Mouse (Mus musculus) embryonic facial prominence, embryonic 10.5 days (tissue): ENCODE measurements around the gene Acp2. TPM values are rescaled to one million over a fixed set of nuclear protein-coding genes. Genes with fewer than 3 reads are reported as not detected.

Experiments used
- DNase-seq: peaks from one replicate; pipeline ENCODE4 v3.0.0-alpha.2; 2017; ENCODE audit warnings: low spot score
- H3K27ac ChIP-seq: fragments of 300-500 bp; sonication (generic); replicated peaks from 2 replicates; pipeline ENCODE4 v1.5.1; 2016; ENCODE audit warnings: mild to moderate bottlenecking
- H3K27me3 ChIP-seq: fragments of 300-500 bp; sonication (generic); replicated peaks from 2 replicates; pipeline ENCODE4 v1.6.1; 2016; ENCODE audit warnings: low read depth, mild to moderate bottlenecking; ENCODE audit not compliant: poor library complexity, severe bottlenecking
- H3K36me3 ChIP-seq: fragments of 300-500 bp; sonication (generic); replicated peaks from 2 replicates; pipeline ENCODE4 v1.6.1; 2016; ENCODE audit warnings: mild to moderate bottlenecking, moderate library complexity
- H3K4me1 ChIP-seq: fragments of 300-500 bp; sonication (generic); 2 replicates; pipeline ENCODE4 v1.6.1; 2016
- H3K4me3 ChIP-seq: fragments of 300-500 bp; sonication (generic); 2 replicates; pipeline ENCODE4 v1.5.1; 2016; ENCODE audit warnings: mild to moderate bottlenecking, moderate library complexity
- H3K9me3 ChIP-seq: fragments of 300-500 bp; sonication (generic); 2 replicates; pipeline ENCODE4 v1.6.1; 2016; ENCODE audit warnings: mild to moderate bottlenecking
- WGBS: fragments of 180-500 bp; shearing (Covaris S2); methylation state at CpG from one replicate; pipeline ENCODE4 v1.1.7; 2016; 5-methylcytosine and 5-hydroxymethylcytosine counted together
- polyA plus RNA-seq: library from polyadenylated mRNA; unstranded; fragments of >200 nt; fragmentation: Nextera tagmentation; extraction: Ambion mirVana; gene quantifications from 2 replicates; pipeline ENCODE4 v1.2.1, GENCODE M21; 2016

Gene Acp2
- 26.0 and 29.0 TPM in 2 replicates for polyA plus RNA-seq

- Histone ChIP-seq H3K4me3 (peak within 1 kb of the TSS; percentile 70), H3K27me3 (no peaks in the 10 kb centered on the region), H3K36me3 (peaks cover 32% of the 10 kb centered on the region), H3K4me1 (peaks cover 18% of the 10 kb centered on the region), H3K27ac (peak within 1 kb of the TSS; percentile 92), H3K9me3 (no peaks in the 10 kb centered on the region)
- 5% methylated on average over 28 of the region's 28 CpGs for WGBS
- DNase-seq = peak; percentile 95
These were observed at the start of gene Acp2, which contains the start of gene Nr1h3 for GRCm38 (mm10) chr2:91202222-91202971. Gene Acp2, plus strand, starts transcription at chr2:91202885. Gene Nr1h3, minus strand, starts transcription at chr2:91202834.

GRCm38 (mm10) chr2:91152885-91153377 is 49.8 kb upstream of the Acp2 start:
- H3K4me1 ChIP-seq = no peaks in the 10 kb centered on the region
- H3K4me3 ChIP-seq = no peak overlapping the region
- H3K9me3 ChIP-seq = no peaks in the 10 kb centered on the region
- H3K27me3 ChIP-seq = no peaks in the 10 kb centered on the region
- H3K36me3 ChIP-seq = peaks cover 53% of the 10 kb centered on the region
- DNase-seq = no peak
- WGBS = 90% methylated on average over 3 of the region's 3 CpGs
- no peak overlapping the region for H3K27ac ChIP-seq

- WGBS = 94% methylated on average over 3 of the region's 3 CpGs
- no peak for DNase-seq
- Histone ChIP-seq H3K27ac (no peak overlapping the region), H3K9me3 (no peaks in the 10 kb centered on the region), H3K4me1 (no peaks in the 10 kb centered on the region), H3K4me3 (no peak overlapping the region), H3K27me3 (no peaks in the 10 kb centered on the region), H3K36me3 (peaks cover 58% of the 10 kb centered on the region)
These were observed 48.6 kb upstream of the Acp2 start for GRCm38 (mm10) chr2:91154091-91154490.

GRCm38 (mm10) chr2:91157002-91157752 is 45.5 kb upstream of the Acp2 start:
- no peak for DNase-seq
- no peaks in the 10 kb centered on the region for H3K9me3 ChIP-seq
- WGBS = 55% methylated on average over 6 of the region's 6 CpGs
- H3K27me3 ChIP-seq = no peaks in the 10 kb centered on the region
- no peaks in the 10 kb centered on the region for H3K4me1 ChIP-seq
- no peak overlapping the region for H3K4me3 ChIP-seq
- peaks cover 66% of the 10 kb centered on the region for H3K36me3 ChIP-seq
- H3K27ac ChIP-seq = no peak overlapping the region

- peaks cover 71% of the 10 kb centered on the region for H3K36me3 ChIP-seq
- H3K27ac ChIP-seq = no peak overlapping the region
- H3K9me3 ChIP-seq = no peaks in the 10 kb centered on the region
- 90% methylated on average over 6 of the region's 6 CpGs for WGBS
- H3K4me3 ChIP-seq = no peak overlapping the region
- no peaks in the 10 kb centered on the region for H3K4me1 ChIP-seq
- no peaks in the 10 kb centered on the region for H3K27me3 ChIP-seq
- no peak for DNase-seq
These were observed 42.1 kb upstream of the Acp2 start for GRCm38 (mm10) chr2:91160591-91160990.

- WGBS = 82% methylated on average over 4 of the region's 4 CpGs
- H3K36me3 ChIP-seq = peaks cover 70% of the 10 kb centered on the region
- no peaks in the 10 kb centered on the region for H3K27me3 ChIP-seq
- H3K9me3 ChIP-seq = no peaks in the 10 kb centered on the region
- no peak for DNase-seq
- H3K4me1 ChIP-seq = no peaks in the 10 kb centered on the region
- H3K4me3 ChIP-seq = no peak overlapping the region
- H3K27ac ChIP-seq = no peak overlapping the region
These were observed 39.7 kb upstream of the Acp2 start for GRCm38 (mm10) chr2:91162952-91163351.

GRCm38 (mm10) chr2:91163532-91163931 is 39.2 kb upstream of the Acp2 start:
- H3K4me1 ChIP-seq = no peaks in the 10 kb centered on the region
- H3K36me3 ChIP-seq = peaks cover 68% of the 10 kb centered on the region
- 85% methylated on average over 5 of the region's 5 CpGs for WGBS
- no peak overlapping the region for H3K4me3 ChIP-seq
- no peaks in the 10 kb centered on the region for H3K9me3 ChIP-seq
- no peak overlapping the region for H3K27ac ChIP-seq
- no peak for DNase-seq
- no peaks in the 10 kb centered on the region for H3K27me3 ChIP-seq

- no peaks in the 10 kb centered on the region for H3K27me3 ChIP-seq
- no peak overlapping the region for H3K27ac ChIP-seq
- H3K9me3 ChIP-seq = no peaks in the 10 kb centered on the region
- H3K36me3 ChIP-seq = peaks cover 75% of the 10 kb centered on the region
- WGBS = 93% methylated on average over 6 of the region's 6 CpGs
- no peak for DNase-seq
- no peak overlapping the region for H3K4me3 ChIP-seq
- H3K4me1 ChIP-seq = no peaks in the 10 kb centered on the region
These were observed 37.7 kb upstream of the Acp2 start for GRCm38 (mm10) chr2:91164991-91165390.

- DNase-seq = no peak
- WGBS = 73% methylated on average over 4 of the region's 4 CpGs
- H3K27ac ChIP-seq = no peak overlapping the region
- no peaks in the 10 kb centered on the region for H3K9me3 ChIP-seq
- no peak overlapping the region for H3K4me3 ChIP-seq
- peaks cover 71% of the 10 kb centered on the region for H3K36me3 ChIP-seq
- no peaks in the 10 kb centered on the region for H3K4me1 ChIP-seq
- H3K27me3 ChIP-seq = no peaks in the 10 kb centered on the region
These were observed 35.1 kb upstream of the Acp2 start for GRCm38 (mm10) chr2:91167629-91168028.

GRCm38 (mm10) chr2:91169587-91170322 is 32.9 kb upstream of the Acp2 start:
- DNase-seq = no peak
- Histone ChIP-seq H3K4me1 (no peaks in the 10 kb centered on the region), H3K9me3 (no peaks in the 10 kb centered on the region), H3K27me3 (no peaks in the 10 kb centered on the region), H3K27ac (no peak overlapping the region), H3K4me3 (no peak overlapping the region), H3K36me3 (peaks cover 62% of the 10 kb centered on the region)
- WGBS = 90% methylated on average over 25 of the region's 25 CpGs

- peaks cover under 1% of the 10 kb centered on the region; the same call in 1 of the 2 replicates for H3K27me3 ChIP-seq
- no peak overlapping the region for H3K27ac ChIP-seq
- no peaks in the 10 kb centered on the region for H3K9me3 ChIP-seq
- no peaks in the 10 kb centered on the region for H3K4me1 ChIP-seq
- H3K4me3 ChIP-seq = no peak overlapping the region
- H3K36me3 ChIP-seq = peaks cover 39% of the 10 kb centered on the region
- no peak for DNase-seq
- 87% methylated on average over 4 of the region's 4 CpGs for WGBS
These were observed 27.2 kb upstream of the Acp2 start for GRCm38 (mm10) chr2:91175490-91175889.

GRCm38 (mm10) chr2:91176234-91176633 is 26.5 kb upstream of the Acp2 start:
- peaks cover 38% of the 10 kb centered on the region for H3K36me3 ChIP-seq
- no peak for DNase-seq
- peaks cover 8% of the 10 kb centered on the region for H3K27me3 ChIP-seq
- no peaks in the 10 kb centered on the region for H3K9me3 ChIP-seq
- H3K27ac ChIP-seq = no peak overlapping the region
- WGBS = 78% methylated on average over 6 of the region's 6 CpGs
- H3K4me1 ChIP-seq = no peaks in the 10 kb centered on the region; the same call in 1 of the 2 replicates
- H3K4me3 ChIP-seq = no peak overlapping the region
